Mouse (Mus musculus) gastrocnemius, adult 2 months (tissue): Measurements from ENCODE around the gene Ston2. TPM values are rescaled to one million over a fixed set of nuclear protein-coding genes. Genes with fewer than 3 reads are reported as not detected.
A peak's percentile ranks its signal among the peaks of the same experiment; 100 is the strongest.
"Not testable (repeated sequence)": the region's sequence is repeated elsewhere in the genome, so short reads cannot be mapped to it uniquely, and the experiment has no call there.

Experiments
- DNase-seq: peaks from one replicate; pipeline ENCODE4 v3.0.0; 2022
- H3K27ac ChIP-seq: fragments of 200-600 bp; 2 replicates; pipeline ENCODE4 v1.8.1; 2022; ENCODE audit warnings: mild to moderate bottlenecking
- H3K4me3 ChIP-seq: fragments of 200-600 bp; 2 replicates; pipeline ENCODE4 v1.8.1; 2022; ENCODE audit warnings: mild to moderate bottlenecking, moderate library complexity
- CTCF ChIP-seq: fragments of 200-600 bp; IDR thresholded peaks from 2 replicates; pipeline ENCODE4 v1.8.1; 2022; ENCODE audit warnings: antibody characterized with exemption, mild to moderate bottlenecking, moderate library complexity
- intact Hi-C: fragments of 180-260 bp; cut with DNase I; formaldehyde crosslinking; loops from one replicate; pipeline ENCODE4 v1.15.1; 2025
- total RNA-seq, 2 experiments: library from RNA; stranded (reverse); gene quantifications; 2 replicates each; pipeline ENCODE4 v1.2.3; 2021

Ston2 gene
- total RNA-seq, 2 experiments from 2014 or later: 53.3 to 61.6 TPM

- no peak for TF ChIP-seq CTCF
- H3K4me3 ChIP-seq: no peak overlapping the region
- DNase-seq: no peak
- H3K27ac ChIP-seq: no peak overlapping the region
- intact Hi-C loops: no loop called here
Observed at GRCm38 (mm10) chr12:91803207-91803932, 15.2 kb upstream of the Ston2 start.

- intact Hi-C loops: no loop called here
- no peak overlapping the region for H3K27ac ChIP-seq
- no peak for TF ChIP-seq CTCF
- no peak overlapping the region for H3K4me3 ChIP-seq
- DNase-seq: no peak
Observed at GRCm38 (mm10) chr12:91802586-91803206, 14.5 kb upstream of the Ston2 start.

GRCm38 (mm10) chr12:91800861-91801385, 12.7 kb upstream of the Ston2 start:
- no peak for TF ChIP-seq CTCF
- H3K4me3 ChIP-seq: no peak overlapping the region
- no peak overlapping the region for H3K27ac ChIP-seq
- intact Hi-C loops: no loop called here
- DNase-seq: no peak

GRCm38 (mm10) chr12:91799821-91800335, 11.7 kb upstream of the Ston2 start:
- intact Hi-C loops: loop anchor here (2.0 kb wide), 1 partner anchor 175 kb away; no protein-coding TSS in a partner anchor
- no peak overlapping the region for H3K4me3 ChIP-seq
- DNase-seq: no peak
- H3K27ac ChIP-seq: no peak overlapping the region
- TF ChIP-seq CTCF: no peak

GRCm38 (mm10) chr12:91799379-91799773, 11.2 kb upstream of the Ston2 start:
- Histone ChIP-seq H3K4me3 (peak overlapping the region; percentile 34), H3K27ac (no peak overlapping the region)
- DNase-seq: no peak
- peak; percentile 89 for TF ChIP-seq CTCF
- intact Hi-C loops: loop anchor here (2.0 kb wide), 1 partner anchor 175 kb away; no protein-coding TSS in a partner anchor

DNA sequence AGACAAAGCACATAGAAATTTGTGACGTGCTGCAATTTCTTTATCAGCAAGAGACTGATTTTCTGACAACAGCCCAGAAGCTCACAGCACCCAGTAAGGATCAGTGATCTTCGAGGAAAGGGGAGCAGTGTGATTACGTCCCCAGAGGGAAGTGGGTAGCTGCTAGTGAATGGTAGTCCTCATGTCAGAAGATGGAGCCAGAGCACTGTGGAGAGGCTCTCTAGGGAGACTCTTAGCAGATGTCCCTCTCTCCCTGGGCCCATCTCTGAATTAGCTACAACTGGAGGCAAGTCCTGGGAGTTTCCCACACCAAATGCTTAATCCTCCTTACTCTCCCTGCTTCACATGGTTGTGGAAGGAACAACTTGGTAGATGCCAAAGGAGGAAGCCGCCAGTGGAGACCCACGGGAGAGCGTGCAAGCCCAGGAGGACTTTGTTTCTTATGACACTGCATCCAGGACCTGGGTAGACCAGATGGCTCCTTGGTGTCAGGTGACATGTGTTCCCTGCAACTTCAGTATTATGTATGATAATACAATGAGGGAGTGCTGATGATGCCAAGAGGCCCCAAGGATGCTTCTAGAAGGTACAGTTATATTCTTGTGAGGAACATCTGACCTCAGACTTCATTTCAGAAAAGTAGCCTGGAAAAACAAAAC, 10.7 kb upstream of the Ston2 start:
- no peak overlapping the region for H3K27ac ChIP-seq
- TF ChIP-seq CTCF: no peak
- DNase-seq: no peak
- H3K4me3 ChIP-seq: peak overlapping the region; percentile 34
- intact Hi-C loops: loop anchor here (2.0 kb wide), 1 partner anchor 174 kb away; no protein-coding TSS in a partner anchor

- TF ChIP-seq CTCF: no peak
- Histone ChIP-seq H3K27ac (no peak overlapping the region), H3K4me3 (no peak overlapping the region)
- no peak for DNase-seq
- intact Hi-C loops: no loop called here
Observed at GRCm38 (mm10) chr12:91796774-91797173, 8.6 kb upstream of the Ston2 start.

DNA sequence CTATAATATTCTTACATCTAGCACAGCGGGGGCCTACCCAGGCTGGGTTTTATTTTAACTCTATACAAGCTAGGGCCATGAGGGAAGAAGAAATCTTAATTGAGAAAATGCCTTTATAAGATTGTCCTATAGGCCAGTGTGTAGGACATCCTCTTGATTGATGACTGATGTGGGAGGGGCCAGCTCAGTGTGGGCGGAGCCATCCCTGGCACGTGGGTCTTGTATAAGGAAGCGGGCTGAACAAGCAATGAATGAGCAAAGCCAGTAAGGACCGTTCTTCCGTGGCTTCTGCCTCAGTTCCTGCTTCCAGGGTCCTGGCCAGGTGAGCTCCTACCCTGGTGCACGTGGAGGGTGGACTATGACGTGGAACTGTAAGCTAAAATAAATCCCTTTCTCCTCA, 5.1 kb upstream of the Ston2 start:
- Histone ChIP-seq H3K27ac (no peak overlapping the region), H3K4me3 (no peak overlapping the region)
- TF ChIP-seq CTCF: no peak
- DNase-seq: no peak
- intact Hi-C loops: no loop called here

GRCm38 (mm10) chr12:91791822-91792221, 3.6 kb upstream of the Ston2 start:
- intact Hi-C loops: no loop called here
- DNase-seq: no peak
- Histone ChIP-seq H3K4me3 (no peak overlapping the region), H3K27ac (no peak overlapping the region)
- TF ChIP-seq CTCF: no peak

DNA sequence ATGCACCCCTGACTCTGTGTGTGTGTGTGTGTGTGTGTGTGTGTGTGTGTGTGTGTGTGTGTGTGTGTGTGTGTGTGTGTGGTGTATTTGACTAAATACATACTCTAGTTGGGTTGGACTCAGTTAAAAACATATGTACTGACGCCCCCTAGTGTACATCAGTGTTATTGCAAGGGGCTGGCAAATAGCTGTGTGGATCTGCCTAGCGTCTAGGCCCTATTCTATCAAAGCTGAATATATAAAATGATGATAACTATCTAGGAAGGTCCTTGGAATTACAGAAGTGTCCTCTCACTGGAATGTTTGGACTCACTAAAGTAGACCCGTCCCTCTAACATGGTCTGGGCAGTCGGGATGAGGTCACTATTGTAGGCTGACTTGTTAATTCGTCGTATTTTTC, 1.6 kb upstream of the Ston2 start:
- intact Hi-C loops: loop anchor here (1.0 kb wide), 1 partner anchor 150 kb away; no protein-coding TSS in a partner anchor
- TF ChIP-seq CTCF: peak; percentile 77
- peak; percentile 65 for DNase-seq
- no peak overlapping the region for H3K4me3 ChIP-seq
- H3K27ac ChIP-seq: no peak overlapping the region

GRCm38 (mm10) chr12:91788446-91788845, 259 bp upstream of the Ston2 start:
- intact Hi-C loops, DNase-seq, H3K27ac ChIP-seq, H3K4me3 ChIP-seq: not testable (repeated sequence)

- TF ChIP-seq CTCF: no peak
- peak overlapping the region; percentile 67 for H3K4me3 ChIP-seq
- DNase-seq: peak; percentile 95
- peak overlapping the region; percentile 93 for H3K27ac ChIP-seq
- intact Hi-C loops: no loop called here
Observed at GRCm38 (mm10) chr12:91786355-91786754, 1.8 kb downstream of the Ston2 start.

GRCm38 (mm10) chr12:91781432-91781831, 6.8 kb downstream of the Ston2 start:
- no peak for TF ChIP-seq CTCF
- intact Hi-C loops: no loop called here
- H3K4me3 ChIP-seq: no peak overlapping the region
- H3K27ac ChIP-seq: no peak overlapping the region
- DNase-seq: no peak
